Mouse (Mus musculus): Measurements from ENCODE around the gene AI413582.
A peak's percentile ranks its signal among the peaks of the same experiment; 100 is the strongest.

AI413582 gene

GRCm38 (mm10) chr17:27579816-27580215 lies 14.3 kb upstream of the AI413582 start:
- no peak for DNase-seq (ENCODE audit: low spot score)

DNA sequence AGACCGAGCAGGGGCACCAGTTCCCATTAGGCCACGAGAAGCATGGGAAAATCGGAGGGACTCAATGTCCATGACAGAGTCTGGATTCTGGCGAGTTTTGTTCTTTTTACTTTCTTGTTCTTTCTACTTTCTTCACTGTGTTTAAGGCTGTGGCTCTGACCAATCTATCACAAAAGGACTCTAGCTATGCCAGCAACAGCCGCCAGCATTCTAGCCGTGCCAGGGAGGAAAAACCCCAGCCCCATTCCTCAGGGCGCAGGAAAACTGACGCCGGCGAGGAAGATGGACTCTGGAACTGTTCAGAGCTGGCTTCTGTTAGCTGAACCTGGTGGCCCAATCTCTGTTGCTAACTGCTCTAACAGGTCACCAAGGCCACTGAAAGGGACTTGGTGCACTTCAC lies 12.9 kb upstream of the AI413582 start:
- DNase-seq (ENCODE audit: low spot score): no peak

- no peak for DNase-seq (ENCODE audit: low spot score)
Measured at GRCm38 (mm10) chr17:27577468-27577867, 11.9 kb upstream of the AI413582 start.

GRCm38 (mm10) chr17:27576056-27576455 lies 10.5 kb upstream of the AI413582 start:
- DNase-seq (ENCODE audit: low spot score): no peak

DNA sequence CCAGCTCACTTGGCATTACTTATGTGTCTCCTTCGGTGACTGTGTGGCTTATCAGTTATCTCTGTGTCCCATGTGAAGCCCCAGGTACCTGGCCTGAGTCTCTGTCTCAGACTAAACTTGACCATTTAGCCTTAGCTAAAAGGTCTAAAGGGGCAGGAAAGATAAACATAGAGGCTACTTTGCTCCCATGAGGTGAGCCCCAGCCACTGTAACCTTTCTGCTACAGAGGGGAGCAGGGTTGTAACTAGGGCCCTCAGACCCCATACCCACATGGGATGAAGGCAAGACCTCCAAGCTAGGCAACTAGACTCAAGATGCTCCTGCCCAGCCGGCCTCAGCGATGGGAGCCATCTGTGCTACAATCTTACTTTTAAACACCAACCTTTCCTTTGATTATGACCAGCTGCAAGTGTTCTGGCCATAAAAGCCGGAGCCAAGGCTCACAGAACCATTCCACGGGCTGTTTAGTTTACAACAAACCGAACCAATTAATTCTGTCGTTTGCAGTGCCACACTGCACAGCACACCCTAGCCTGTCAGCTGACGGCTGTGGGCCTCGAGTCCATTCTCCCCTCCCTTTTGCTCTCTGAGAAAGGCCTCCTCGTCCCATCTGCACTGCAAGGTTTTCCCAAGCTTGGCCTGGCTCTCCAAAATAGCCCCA lies 9.7 kb upstream of the AI413582 start:
- no peak for DNase-seq (ENCODE audit: low spot score)

DNA sequence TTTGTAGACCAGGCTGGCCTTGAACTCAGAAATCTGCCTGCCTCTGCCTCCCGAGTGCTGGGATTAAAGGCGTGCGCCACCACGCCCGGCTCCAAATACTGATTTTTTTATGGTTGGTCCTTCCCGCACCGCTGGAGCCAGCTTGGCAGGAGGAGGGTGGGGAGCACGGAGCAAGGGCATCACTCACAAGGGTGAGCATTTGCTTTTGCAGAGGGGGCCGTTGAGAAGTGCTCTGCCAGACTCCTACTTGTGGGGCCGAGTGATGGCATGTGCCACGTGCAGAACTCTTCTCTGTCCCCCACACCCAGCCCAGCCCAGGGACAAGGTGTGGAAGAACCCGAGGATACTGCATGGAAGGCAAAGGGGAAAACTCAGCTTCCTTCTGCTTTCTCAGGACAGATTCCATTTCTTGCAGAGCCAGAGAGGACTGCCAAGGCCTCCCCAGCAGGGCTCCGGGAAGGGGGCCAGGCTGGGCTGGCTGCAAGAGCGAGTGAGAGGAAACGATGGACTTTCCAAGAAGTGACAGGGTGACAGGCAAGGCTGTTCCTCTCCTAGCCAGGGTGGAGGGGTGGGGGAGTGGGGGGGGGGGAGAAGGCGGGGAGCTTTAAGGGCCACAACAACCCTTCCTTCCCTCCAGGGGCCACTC lies 9.0 kb upstream of the AI413582 start:
- peak; percentile 69 for DNase-seq (ENCODE audit: low spot score)

DNA sequence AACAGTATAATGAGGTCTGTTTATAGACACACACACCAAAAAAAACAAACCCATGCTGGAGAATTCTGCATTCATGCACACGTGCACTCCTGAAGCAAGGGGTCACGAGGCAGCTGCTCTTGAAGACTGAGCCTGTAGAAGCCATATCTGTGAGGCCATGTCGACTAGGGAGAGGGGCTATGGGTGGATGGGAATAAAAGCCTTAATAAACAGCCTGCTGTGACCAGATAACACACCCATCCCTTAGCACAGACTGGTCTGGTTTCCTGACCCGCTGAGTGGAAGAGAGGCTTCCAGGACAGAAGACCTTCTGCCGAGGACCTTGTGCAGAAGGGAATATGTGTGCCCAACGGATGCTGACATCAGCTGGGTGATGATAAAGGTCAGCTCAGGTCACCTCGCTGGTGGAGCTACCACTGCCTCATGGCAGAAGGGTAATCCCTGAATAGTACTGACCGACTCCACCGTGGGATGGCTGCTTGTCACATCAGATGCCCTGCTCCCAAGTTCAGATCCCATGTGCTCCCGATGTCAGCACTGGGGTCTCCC lies 8.3 kb upstream of the AI413582 start:
- no peak for DNase-seq (ENCODE audit: low spot score)

GRCm38 (mm10) chr17:27571315-27571714 lies 5.8 kb upstream of the AI413582 start:
- no peak for DNase-seq (ENCODE audit: low spot score)

GRCm38 (mm10) chr17:27568228-27568627 lies 2.7 kb upstream of the AI413582 start:
- DNase-seq (ENCODE audit: low spot score): no peak

- no peak for DNase-seq (ENCODE audit: low spot score)
Measured at GRCm38 (mm10) chr17:27565942-27566267, 349 bp upstream of the AI413582 start.

DNA sequence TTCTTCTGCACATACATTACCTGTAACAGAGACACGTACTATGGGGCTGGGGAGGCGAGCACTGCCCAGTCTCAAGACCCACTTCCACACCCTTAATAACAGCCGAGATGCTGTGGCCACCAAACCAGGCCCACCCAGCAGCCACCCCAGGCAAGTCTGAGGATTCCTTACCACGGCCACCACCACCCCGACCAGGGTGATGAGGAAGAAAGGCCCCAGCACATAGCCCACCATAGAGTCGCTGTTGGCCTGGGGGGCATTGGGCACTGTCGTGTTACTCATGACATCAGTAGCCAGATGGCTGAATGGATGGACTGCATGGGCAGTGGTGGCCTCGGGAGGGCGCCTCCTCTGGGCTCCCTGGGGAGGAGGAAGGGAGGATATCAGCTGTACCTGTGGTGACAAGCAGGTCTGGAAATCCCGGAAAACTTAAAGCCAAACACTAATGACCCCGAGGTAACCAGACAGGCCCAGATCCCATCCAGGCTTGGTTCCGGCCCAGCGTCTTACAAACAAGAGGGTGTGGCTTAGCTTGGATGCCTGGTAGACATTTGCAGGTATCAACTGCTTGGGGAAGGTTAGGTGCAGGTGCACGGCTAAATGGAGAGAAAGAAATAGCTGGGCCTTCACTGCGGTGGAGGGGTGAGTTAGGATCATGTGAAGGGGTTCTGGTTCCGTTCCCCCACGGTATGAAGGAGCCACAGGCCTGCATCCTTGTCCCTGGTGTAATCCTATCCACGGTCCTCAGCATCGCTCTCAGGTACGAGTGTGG lies 979 bp downstream of the AI413582 start:
- peak; percentile 33 for DNase-seq (ENCODE audit: low spot score)

DNA sequence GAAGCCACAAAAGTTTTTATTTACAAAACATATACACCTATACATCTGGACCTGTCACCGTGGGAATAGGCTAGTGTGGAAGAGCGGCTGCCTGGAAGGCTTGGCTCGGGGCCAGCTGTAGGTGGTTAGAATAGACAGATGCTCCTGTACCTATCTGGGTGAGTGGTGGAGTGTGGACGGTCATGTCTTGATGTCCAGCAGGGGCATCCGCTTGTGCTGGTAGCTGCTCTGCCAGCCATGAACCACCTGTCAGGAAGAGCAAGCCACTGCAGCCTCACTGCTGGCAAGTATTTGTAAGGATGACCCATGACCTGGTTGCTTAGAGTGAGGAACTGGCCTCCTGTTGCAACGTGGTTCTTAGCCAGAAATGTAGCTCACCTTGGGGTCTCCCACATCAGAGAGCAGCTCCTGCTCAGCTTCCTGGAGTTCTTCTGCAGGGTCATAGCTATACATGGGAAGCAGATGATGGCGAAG lies 1.7 kb downstream of the AI413582 start:
- no peak for DNase-seq (ENCODE audit: low spot score)

DNA sequence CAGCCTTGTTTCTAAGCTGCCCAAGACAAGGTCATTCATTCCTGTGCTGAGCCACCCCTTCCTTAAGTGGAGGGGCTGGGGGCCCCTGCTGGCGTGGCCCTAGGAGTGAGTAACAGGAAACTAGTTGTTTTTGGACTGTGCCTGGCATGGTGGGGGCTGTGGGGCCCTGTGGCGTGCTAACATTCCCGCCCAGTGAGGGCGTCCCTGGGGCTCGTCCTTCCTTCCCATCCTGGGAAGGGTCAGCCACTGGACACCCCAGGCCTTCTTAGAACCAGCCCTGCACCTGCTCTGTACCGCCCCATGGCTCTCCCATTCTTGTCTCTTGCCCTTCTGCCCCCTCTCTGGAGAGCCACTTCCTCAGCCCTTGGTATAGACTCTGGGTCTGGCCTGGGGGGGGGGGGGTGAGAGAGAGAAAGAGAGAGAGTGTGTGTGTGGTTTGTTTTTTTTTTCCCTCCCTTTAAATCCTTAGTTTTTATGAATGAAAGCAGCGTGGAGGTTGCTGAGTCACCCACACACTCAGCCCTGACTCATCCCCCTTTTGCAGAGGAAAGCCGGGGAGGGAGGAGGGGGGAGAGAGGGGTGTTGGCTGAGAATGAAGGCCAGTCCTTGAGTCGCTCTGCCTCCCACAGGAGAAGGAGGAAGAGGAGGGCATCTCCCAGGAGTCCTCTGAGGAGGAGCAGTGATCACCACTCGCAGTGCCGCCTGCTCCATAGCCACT lies 3.6 kb downstream of the AI413582 start:
- peak; percentile 80 for DNase-seq (ENCODE audit: low spot score)

GRCm38 (mm10) chr17:27560926-27561480 lies 4.6 kb downstream of the AI413582 start:
- DNase-seq (ENCODE audit: low spot score): no peak

DNA sequence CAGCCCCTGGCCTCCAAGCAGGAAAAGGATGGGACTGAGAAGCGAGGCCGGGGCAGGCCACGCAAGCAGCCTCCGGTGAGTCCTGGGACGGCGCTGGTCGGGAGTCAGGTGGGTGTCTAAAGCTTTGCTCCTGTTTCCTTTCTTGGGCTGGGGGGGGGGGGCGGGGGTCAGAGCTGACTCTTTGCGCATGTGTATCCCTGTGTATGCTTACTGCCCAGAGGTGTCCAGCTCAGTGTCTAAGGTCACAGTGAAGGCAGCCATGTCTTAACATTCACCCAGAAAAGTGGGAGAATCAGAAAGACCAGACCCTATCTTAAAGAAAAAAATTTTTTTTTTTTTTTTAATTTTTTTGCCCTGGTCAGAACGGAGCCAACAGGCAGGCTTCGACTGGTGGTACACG lies 6.0 kb downstream of the AI413582 start:
- DNase-seq (ENCODE audit: low spot score): no peak

- no peak for DNase-seq (ENCODE audit: low spot score)
Measured at GRCm38 (mm10) chr17:27558845-27559244, 6.7 kb downstream of the AI413582 start.

- DNase-seq (ENCODE audit: low spot score): no peak
Measured at GRCm38 (mm10) chr17:27557927-27558661, 7.5 kb downstream of the AI413582 start.

GRCm38 (mm10) chr17:27557181-27557926 lies 8.2 kb downstream of the AI413582 start:
- peak; percentile 63 for DNase-seq (ENCODE audit: low spot score)

DNA sequence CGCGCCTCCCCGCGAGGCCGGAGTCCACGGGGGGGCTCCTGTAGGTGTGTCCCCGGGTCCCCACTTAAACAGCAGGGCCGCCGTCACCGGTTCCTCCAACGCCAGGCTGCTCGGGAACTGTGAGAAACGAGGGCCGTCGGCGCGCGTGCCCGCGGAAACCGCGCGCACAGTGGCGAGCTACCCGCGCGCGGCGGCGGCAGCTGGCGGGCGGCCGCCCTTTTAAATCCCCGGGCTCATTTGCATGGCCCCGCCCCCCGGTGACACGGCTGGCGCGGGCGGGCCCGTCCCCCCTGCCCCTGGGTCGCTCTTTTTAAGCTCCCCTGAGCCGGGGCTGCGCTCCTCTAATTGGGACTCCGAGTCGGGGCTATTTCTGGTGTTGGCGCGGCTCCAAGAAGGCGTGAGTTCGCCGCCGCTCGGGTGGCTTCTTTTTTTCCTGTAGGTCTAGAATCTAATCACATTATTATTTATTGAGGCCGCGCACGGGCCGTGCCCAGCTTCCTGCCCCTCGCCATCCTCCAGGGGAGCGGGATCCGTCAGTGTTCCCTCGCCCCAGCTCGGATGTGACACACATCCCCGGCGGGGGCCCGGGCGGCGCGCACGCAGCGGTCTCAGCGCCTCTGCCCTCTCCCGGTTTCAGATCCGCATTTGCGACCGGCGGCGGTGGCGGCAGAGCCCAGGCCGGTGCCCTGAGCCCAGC lies 9.1 kb downstream of the AI413582 start, which contains the start of gene Hmga1:
Hmga1 (plus strand) TSS at position 183 of the 697 bp plus-strand sequence.
- peak; percentile 83 for DNase-seq (ENCODE audit: low spot score)

Measured in urinary bladder, postnatal 14 days (tissue).